Mouse (Mus musculus) lung, adult 2 months (tissue): Measurements from ENCODE around the gene Nobox.

ENCODE experiments used
- CTCF ChIP-seq: fragments of 200-500 bp; IDR thresholded peaks from 2 replicates; pipeline ENCODE4 v1.5.1; 2011; ENCODE audit warnings: mild to moderate bottlenecking, low read length, control low read depth; ENCODE audit not compliant: insufficient read depth
- POLR2A ChIP-seq: fragments of 200-500 bp; IDR thresholded peaks from 2 replicates; pipeline ENCODE4 v1.6.1; 2011; ENCODE audit warnings: low read depth, mild to moderate bottlenecking, control low read depth, low read length, borderline replicate concordance; ENCODE audit errors: extremely low read depth

- no peak for TF ChIP-seq CTCF
- TF ChIP-seq POLR2A = no peak
These were observed 26.4 kb upstream of the Nobox start for GRCm38 (mm10) chr6:43335619-43336234.
